Mouse (Mus musculus) lung, adult 2 months (tissue): ENCODE results near the gene Iqcf3.

Experiments used
- CTCF ChIP-seq: fragments of 200-500 bp; IDR thresholded peaks from 2 replicates; pipeline ENCODE4 v1.5.1; 2011; ENCODE audit warnings: mild to moderate bottlenecking, low read length, control low read depth; ENCODE audit not compliant: insufficient read depth
- POLR2A ChIP-seq: fragments of 200-500 bp; IDR thresholded peaks from 2 replicates; pipeline ENCODE4 v1.6.1; 2011; ENCODE audit warnings: low read depth, mild to moderate bottlenecking, control low read depth, low read length, borderline replicate concordance; ENCODE audit errors: extremely low read depth

GRCm38 (mm10) chr9:106466721-106467120, 94.7 kb downstream of the Iqcf3 start:
- TF ChIP-seq POLR2A, result no peak
- no peak for TF ChIP-seq CTCF
